9 mouse cellular contexts compared by ENCODE assay signal in genomic region chr6:122496501-122496900, GRCm38 (mm10). TPM values are rescaled to one million over a fixed set of nuclear protein-coding genes. Genes with fewer than 3 reads are reported as not detected.
A peak's percentile ranks its signal among the peaks of the same experiment; 100 is the strongest.
DNase-seq lines count a peak whose midpoint lies in the region; ATAC-seq lines count a peak whose summit lies in the region.
"Had no signal": no experiment of that assay in that cellular context is flagged by ENCODE, and none has a peak within 500 bp of the region (broad histone marks: within the 10 kb centered on the region; RNA-seq: fewer than 3 reads in every experiment).

No protein-coding gene starts in this region.

- H3K4me2 ChIP-seq in embryonic facial prominence, embryonic 12.5 days (replicated peaks) = no peak overlapping the region

- no peak overlapping the region for H3K4me3 ChIP-seq in embryonic facial prominence, embryonic 12.5 days

- WGBS in embryonic facial prominence, embryonic 12.5 days = 34% methylated on average over 5 of the region's 5 CpGs

- H3K36me3 ChIP-seq in embryonic facial prominence, embryonic 12.5 days = no peaks in the 10 kb centered on the region

- ATAC-seq in frontal cortex, adult (ENCODE audit: low TSS enrichment) = peak; percentile 39; the same call in 1 of the 2 replicates
- ATAC-seq in embryonic facial prominence, embryonic 12.5 days (ENCODE audit: insufficient number of reproducible peaks, insufficient read depth, low FRiP score, low TSS enrichment) = no peak

- no peaks in the 10 kb centered on the region for H3K27me3 ChIP-seq in embryonic facial prominence, embryonic 12.5 days

- peaks cover 32% of the 10 kb centered on the region for H3K4me1 ChIP-seq in embryonic facial prominence, embryonic 12.5 days

- no peak overlapping the region for H3K9ac ChIP-seq in embryonic facial prominence, embryonic 12.5 days

- H3K9me3 ChIP-seq in embryonic facial prominence, embryonic 12.5 days = no peaks in the 10 kb centered on the region

- no peak for DNase-seq in frontal cortex, postnatal 25 days (ENCODE audit: low spot score in 2 of 2)
- peak; percentile 37 for DNase-seq in CD4-positive, CD25-positive, alpha-beta regulatory T cell, adult 2 months (ENCODE audit: low read depth, low spot score)
- DNase-seq in induced T-regulatory cell, adult 2 months (ENCODE audit: low read depth) = peak; percentile 70
- peak; percentile 33 for DNase-seq in neural tube, embryonic 10.5 days (ENCODE audit: extremely low spot score, low spot score)
- no peak for DNase-seq in right cerebral cortex, postnatal 4 days
- DNase-seq in adrenal gland, postnatal 4 days (ENCODE audit: low spot score in 2 of 2) = no peak

- H3K27ac ChIP-seq in embryonic facial prominence, embryonic 12.5 days = peak overlapping the region; percentile 84; the same call in 1 of the 2 replicates

RNA-seq across cellular contexts. Expression of gene Rimklb, which starts 2.1 kb away (rescaled TPM):
- 46.2 and 49.7 TPM in 2 replicates for polyA plus RNA-seq in embryonic facial prominence, embryonic 12.5 days (2016; fragmentation: Nextera tagmentation; extraction: Ambion mirVana)
- 10 to 100 TPM in 1 of 2 experiments, 1 to 10 TPM in 1; 6.8 to 11.4 TPM for total RNA-seq in adrenal gland, postnatal 4 days (2021)

RNA-seq across cellular contexts. Expression of gene Mfap5, which starts 9.1 kb away (rescaled TPM):
- polyA plus RNA-seq in embryonic facial prominence, embryonic 12.5 days (2016; fragmentation: Nextera tagmentation; extraction: Ambion mirVana) = 3.0 and 3.1 TPM in 2 replicates
- total RNA-seq in adrenal gland, postnatal 4 days (2021) = 10 to 100 TPM; 42.8 to 44.2 TPM

RNA-seq across cellular contexts. Expression of gene Aicda, which starts 57.1 kb away (rescaled TPM):
- polyA plus RNA-seq in embryonic facial prominence, embryonic 12.5 days (2016; fragmentation: Nextera tagmentation; extraction: Ambion mirVana) = not detected in 2 replicates
- not detected for total RNA-seq in adrenal gland, postnatal 4 days (2021)
- total RNA-seq: heart, postnatal 14 days had no signal

Comparison
In these comparisons a context has a peak if more than half of its experiments do, and no peak if none do; other contexts are left out.
1. DNase-seq: peak in CD4-positive, CD25-positive, alpha-beta regulatory T cell, adult 2 months (single experiment), induced T-regulatory cell, adult 2 months (single experiment) and neural tube, embryonic 10.5 days (single experiment); none in frontal cortex, postnatal 25 days (0 of 2), right cerebral cortex, postnatal 4 days (single experiment) and adrenal gland, postnatal 4 days (0 of 2).